Mouse (Mus musculus) megakaryocyte, embryonic 14.5 days (primary cell): ENCODE data around the gene Slc6a20b.

Experiments used
- FLI1 ChIP-seq: IDR thresholded peaks from 2 replicates; pipeline ENCODE4 v1.6.1; 2012; ENCODE audit warnings: low read length, inconsistent platforms, mixed read lengths
- GATA1 ChIP-seq: IDR thresholded peaks from 3 replicates; pipeline ENCODE4 v1.6.1; 2012; ENCODE audit warnings: mixed read lengths, low read length, inconsistent platforms, borderline replicate concordance

- TF ChIP-seq FLI1 = no peak
- TF ChIP-seq GATA1 = no peak
Observed at GRCm38 (mm10) chr9:123638231-123638630, 5.9 kb upstream of the Slc6a20b start.
